Mouse (Mus musculus): ENCODE results near the gene Zfp750.

Gene Zfp750

GRCm38 (mm10) chr11:121542471-121542870 lies 23.3 kb upstream of the Zfp750 start:
- no peak for DNase-seq (ENCODE audit: low spot score)

- no peak for DNase-seq (ENCODE audit: low spot score)
These were observed 17.4 kb upstream of the Zfp750 start for GRCm38 (mm10) chr11:121536528-121536927.

- no peak for DNase-seq (ENCODE audit: low spot score)
These were observed 10.6 kb upstream of the Zfp750 start for GRCm38 (mm10) chr11:121529747-121530146.

GRCm38 (mm10) chr11:121524191-121524590 lies 5.1 kb upstream of the Zfp750 start:
- DNase-seq (ENCODE audit: low spot score) = no peak

- no peak for DNase-seq (ENCODE audit: low spot score)
These were observed 3.1 kb upstream of the Zfp750 start for GRCm38 (mm10) chr11:121522156-121522762.

- no peak for DNase-seq (ENCODE audit: low spot score)
These were observed 1.6 kb upstream of the Zfp750 start for GRCm38 (mm10) chr11:121520761-121521160.

GRCm38 (mm10) chr11:121519703-121520102 lies 570 bp upstream of the Zfp750 start:
- DNase-seq (ENCODE audit: low spot score) = no peak

- DNase-seq (ENCODE audit: low spot score) = no peak
These were observed 1.3 kb downstream of the Zfp750 start for GRCm38 (mm10) chr11:121517687-121518465.

- no peak for DNase-seq (ENCODE audit: low spot score)
These were observed 2.2 kb downstream of the Zfp750 start for GRCm38 (mm10) chr11:121516906-121517305.

GRCm38 (mm10) chr11:121515996-121516395 lies 3.1 kb downstream of the Zfp750 start:
- DNase-seq (ENCODE audit: low spot score) = no peak

- no peak for DNase-seq (ENCODE audit: low spot score)
These were observed 6.1 kb downstream of the Zfp750 start for GRCm38 (mm10) chr11:121512896-121513572.

GRCm38 (mm10) chr11:121510512-121511246 lies 8.5 kb downstream of the Zfp750 start:
- no peak for DNase-seq (ENCODE audit: low spot score)

GRCm38 (mm10) chr11:121508478-121508877 lies 10.7 kb downstream of the Zfp750 start:
- DNase-seq (ENCODE audit: low spot score) = no peak

- DNase-seq (ENCODE audit: low spot score) = no peak
These were observed 16.9 kb downstream of the Zfp750 start for GRCm38 (mm10) chr11:121502000-121502860.

GRCm38 (mm10) chr11:121501525-121501924 lies 17.6 kb downstream of the Zfp750 start:
- no peak for DNase-seq (ENCODE audit: low spot score)

- DNase-seq (ENCODE audit: low spot score) = no peak
These were observed 18.5 kb downstream of the Zfp750 start for GRCm38 (mm10) chr11:121500595-121500994.

- no peak for DNase-seq (ENCODE audit: low spot score)
These were observed 28.5 kb downstream of the Zfp750 start for GRCm38 (mm10) chr11:121490651-121491050.

GRCm38 (mm10) chr11:121485882-121486281 lies 33.3 kb downstream of the Zfp750 start:
- no peak for DNase-seq (ENCODE audit: low spot score)

- no peak for DNase-seq (ENCODE audit: low spot score)
These were observed 38.0 kb downstream of the Zfp750 start for GRCm38 (mm10) chr11:121481129-121481528.

- DNase-seq (ENCODE audit: low spot score) = no peak
These were observed 39.5 kb downstream of the Zfp750 start for GRCm38 (mm10) chr11:121479476-121480203.

Measured in ovary, postnatal 14 days (tissue).